Mouse (Mus musculus) megakaryocyte progenitor cell, adult 5-6 weeks (primary cell): Measurements from ENCODE around the gene Mfn1. TPM values are rescaled to one million over a fixed set of nuclear protein-coding genes. Genes with fewer than 3 reads are reported as not detected.

Experiments
- ATAC-seq: replicated peaks from 2 replicates; pipeline ENCODE4 v1.8.0; 2016; ENCODE audit warnings: mild to moderate bottlenecking, moderate TSS enrichment, inconsistent platforms; ENCODE audit not compliant: poor library complexity
- total RNA-seq, 2 experiments: library from RNA; stranded (forward) in 1 of 2; stranded (reverse) in 1 of 2; fragments of 157-497, 149-512 nt in 1 of 2; fragments of 200-1000 nt in 1 of 2; gene quantifications; 2 replicates each; pipeline versions ENCODE4 v1.2.3 to v1.2.4; 2015 to 2017

Mfn1 gene
- total RNA-seq (2015) (15.7 and 31.2 TPM in 2 replicates), total RNA-seq (2017) (34.1 and 60.3 TPM in 2 replicates)

DNA sequence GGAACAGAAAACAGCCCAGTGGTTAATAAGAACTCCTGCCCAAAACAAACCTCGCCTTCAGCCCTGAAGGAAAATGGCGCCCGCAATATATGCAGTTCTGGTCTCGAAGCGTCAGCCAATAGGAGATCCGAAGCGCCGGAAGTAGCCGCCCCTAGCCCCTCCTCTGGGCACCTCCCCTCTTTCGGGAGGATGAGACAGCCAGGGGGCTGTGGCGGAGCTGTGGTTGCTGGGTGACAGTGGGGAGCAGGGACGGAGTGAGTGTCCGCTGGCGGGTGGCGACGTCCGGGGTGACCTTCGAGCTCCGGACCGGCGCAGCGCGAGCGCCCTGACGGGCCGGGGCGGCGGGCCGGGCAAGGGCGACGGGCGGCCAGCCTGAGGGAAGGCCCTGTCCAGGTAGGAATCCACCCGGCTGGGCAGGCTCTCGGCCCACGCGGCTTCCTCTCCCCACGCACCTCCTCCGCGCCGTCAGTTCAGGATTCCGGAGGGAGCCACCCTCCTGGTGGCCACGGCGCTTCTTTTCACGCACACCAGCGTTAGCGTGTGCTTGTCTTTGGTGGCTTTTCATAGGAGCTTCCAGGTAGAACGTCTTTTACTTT is at the start of gene Mfn1:
Mfn1 (plus strand) TSS at position 163 of the 596 bp plus-strand sequence.
- ATAC-seq, result peak; percentile 99

DNA sequence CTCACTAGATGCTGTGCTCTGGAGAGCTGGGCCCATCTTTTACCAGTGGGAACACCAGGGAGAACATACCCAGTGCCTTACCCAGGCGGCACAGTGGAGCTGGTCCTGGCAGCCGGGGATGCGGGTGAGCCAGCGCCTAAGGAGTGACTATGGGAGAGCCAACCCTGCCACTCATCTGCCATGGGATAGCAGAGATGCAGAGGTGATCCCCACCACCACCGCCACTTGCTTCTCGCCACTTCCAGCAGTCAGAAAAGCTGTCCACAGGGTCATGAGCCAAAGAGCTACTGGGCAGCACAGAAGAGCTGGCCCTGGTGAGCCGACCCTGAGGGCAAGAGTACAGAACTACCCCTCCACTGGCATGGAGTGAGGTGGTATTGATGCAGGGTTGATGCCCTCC is 49.3 kb upstream of the Mfn1 start:
- no peak for ATAC-seq

DNA sequence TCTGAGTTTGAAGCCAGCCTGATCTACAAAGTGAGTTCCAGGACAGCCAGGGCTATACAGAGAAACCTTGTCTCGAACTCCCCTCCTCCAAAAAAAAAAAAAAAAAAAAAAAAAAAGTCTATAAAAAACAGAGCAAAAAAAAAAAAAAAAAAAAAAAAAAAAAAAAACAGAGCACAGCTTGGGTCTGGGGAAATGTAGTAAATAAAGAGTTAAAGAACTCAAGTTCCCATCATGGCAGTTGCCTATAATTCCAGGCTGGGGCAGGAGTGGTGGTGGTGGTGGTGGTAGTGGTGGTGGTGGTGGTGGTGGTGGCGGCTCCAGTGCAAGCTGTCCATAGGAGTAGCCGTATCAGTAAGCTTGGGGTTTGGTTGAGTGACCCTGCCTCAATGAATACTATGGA is 46.2 kb upstream of the Mfn1 start:
- no peak for ATAC-seq

DNA sequence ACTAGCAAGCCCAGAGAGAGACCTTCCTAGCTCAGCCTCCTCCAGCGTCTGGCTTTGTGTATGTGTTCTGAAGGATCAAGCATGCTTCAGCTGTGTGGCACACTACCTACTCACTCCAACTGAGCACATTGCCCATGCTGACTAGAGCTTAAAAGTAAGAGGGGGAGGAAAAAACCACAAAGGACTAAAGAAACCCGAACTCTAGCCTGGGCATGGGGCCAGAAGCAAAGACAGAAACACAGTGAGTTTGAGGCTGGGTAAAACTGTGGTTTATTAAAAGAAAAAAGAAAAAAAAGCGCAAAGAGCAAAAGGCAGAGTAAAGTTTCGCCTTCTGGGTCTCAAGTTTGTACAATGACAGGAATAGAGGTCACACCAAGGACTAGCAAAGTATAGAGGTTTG is 42.7 kb upstream of the Mfn1 start:
- no peak for ATAC-seq

DNA sequence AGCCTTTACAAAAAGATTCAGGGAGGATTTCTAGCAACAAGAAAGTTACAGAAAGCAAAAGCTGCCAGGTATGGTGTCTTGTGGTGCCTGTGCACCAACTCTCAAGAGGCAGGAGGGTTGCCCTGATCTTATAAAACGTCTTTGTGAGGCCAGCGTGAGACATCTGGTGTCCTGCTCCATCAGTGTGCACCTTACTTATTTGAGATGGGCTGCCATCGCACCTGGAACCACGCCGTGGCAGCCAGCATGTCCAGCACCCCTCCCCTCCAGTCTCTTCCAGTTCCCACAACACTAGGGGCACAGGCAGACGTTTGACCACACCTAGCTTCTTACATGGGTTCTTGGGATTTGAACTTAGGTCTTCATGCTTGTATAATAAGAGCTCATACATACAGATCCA is 41.1 kb upstream of the Mfn1 start:
- ATAC-seq, result no peak

DNA sequence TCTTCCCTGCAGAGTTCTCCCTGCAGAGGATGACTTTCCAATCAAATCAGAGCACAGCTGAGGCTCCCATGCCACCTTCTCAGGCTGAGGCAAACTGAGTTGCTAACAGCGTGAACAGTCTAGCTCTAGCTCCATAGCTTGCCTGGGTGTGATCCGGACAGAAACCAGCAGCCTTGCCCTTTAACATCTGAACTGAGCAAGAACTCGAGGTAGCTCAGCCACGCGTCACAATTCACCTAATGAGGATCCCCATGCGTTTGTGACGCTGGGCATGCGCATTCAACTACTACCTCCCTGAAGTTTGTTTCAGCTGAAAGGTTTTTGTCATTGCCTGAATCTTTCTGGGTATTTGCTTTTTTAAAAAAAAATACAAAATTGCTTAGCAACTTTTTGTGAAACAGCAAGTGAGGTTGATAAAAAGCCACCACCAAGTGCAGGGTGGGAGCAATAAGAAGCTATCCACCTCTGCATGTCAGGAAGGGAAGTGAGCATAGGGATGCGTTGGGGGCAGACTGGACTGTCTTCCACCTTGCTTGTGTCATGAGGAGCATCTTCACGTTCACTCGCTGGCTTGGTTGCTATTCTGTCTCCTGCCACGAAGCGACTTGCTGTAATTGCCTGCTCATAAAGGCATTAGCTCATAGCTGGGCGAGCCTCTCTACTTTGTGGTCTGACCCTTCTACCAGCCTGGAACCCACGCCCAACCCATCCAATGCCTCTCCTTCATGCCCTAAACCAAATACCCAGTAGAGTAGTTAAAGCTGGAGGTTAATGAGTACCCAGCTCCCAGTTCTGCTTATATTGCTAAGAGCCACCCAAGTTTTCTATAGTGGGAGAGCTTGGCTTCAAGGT is 39.0 kb upstream of the Mfn1 start:
- ATAC-seq, result no peak

DNA sequence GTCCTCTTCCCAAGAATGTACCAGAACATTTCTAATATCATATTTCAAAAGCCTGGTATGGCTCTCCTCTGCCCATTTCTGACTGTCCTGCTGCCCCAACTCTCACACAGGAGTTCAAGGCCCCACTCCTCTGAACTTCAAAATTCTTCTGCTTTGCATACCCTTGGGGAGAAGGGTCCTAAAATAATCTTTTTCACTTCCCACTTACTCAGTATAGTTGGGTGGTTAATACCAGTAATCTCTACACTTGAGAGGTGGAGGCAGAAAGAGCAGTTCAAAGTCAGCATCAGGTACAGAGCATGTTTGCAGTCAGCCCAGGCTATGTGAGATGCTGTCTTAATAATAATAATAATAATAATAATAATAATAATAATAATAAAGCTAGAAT is 38.3 kb upstream of the Mfn1 start:
- ATAC-seq, result no peak

DNA sequence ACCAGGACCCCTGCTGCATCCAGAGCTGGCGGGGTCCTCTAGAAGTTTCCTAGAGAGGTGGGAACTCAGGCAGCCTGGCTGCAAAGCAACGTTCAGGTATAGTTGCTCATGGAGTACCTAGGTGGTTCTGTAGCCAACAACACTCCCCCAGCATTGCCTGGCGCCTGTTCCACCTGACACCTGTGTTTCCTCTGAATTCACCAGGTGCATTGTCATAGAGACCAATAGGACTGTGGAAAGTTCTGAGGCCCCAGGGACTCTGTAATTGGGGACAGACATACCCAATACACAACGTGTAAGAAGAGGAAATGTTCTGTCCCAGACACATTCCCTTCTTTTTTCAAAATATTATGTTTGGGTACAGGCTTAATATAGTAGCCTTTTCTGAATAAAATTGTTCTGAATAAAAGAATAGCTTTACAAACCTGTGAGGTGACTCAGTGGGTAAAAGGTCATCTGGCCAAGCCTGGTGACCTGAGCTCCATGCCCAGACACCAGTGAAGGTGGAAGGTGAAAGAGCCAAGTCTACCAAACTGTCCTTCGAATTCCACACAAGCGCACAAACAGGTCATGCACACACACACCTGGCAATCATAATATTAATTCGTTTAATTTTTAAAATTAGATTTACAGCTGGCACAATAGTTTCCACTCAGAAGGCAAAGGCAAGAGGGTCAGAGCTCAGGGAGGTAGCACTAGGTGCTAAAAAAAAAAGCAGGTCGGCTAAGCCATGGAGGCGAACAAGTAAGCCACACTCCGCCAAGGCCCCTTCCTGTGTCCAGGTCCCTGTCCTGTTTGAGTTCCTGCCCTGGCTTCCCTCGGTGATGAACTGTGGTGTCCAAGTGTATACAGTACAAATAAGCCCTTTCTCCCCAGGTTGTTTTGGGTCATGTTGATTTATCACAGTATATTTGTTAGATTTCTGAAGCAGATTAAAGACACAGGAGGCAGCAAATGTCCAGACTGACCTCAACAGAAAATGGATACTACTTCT is 36.9 kb upstream of the Mfn1 start, which contains the start of gene Kcnmb3:
Kcnmb3 (minus strand) TSS at position 135 of the 994 bp plus-strand sequence.
- ATAC-seq, result no peak

DNA sequence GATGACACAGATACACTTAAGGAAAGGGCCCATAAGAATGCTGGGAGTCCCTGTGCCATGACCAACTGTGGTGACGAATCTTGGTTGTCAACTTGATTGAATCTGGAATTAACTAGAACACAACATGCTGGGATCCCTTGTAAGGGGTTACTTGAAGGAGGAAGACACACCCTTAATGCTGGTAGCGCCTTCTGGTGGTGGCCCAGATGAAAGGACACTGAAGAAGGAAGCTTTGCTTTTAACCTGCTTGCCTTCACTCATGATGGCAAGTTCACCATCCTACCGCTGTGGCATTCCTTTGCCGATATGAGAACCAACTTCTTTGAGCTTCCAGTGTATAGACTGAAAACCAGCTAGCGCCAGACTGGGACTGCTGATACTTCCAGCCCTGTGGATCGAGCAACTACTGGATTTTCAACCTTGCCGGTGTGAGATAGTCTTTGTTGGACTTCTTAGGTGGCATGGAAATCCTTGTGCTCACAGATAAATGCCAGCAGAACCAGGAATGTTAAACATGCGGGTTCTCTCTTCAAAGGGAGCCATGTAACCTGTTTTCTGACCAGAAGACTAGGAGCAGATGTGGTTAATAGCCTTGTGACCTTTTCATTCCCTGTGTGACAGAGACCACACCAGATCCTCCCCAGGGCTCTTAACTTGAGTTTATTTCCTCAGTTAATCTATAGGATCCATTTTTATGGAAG is 34.7 kb upstream of the Mfn1 start:
- ATAC-seq, result peak; percentile 61; the same call in 1 of the 2 replicates

DNA sequence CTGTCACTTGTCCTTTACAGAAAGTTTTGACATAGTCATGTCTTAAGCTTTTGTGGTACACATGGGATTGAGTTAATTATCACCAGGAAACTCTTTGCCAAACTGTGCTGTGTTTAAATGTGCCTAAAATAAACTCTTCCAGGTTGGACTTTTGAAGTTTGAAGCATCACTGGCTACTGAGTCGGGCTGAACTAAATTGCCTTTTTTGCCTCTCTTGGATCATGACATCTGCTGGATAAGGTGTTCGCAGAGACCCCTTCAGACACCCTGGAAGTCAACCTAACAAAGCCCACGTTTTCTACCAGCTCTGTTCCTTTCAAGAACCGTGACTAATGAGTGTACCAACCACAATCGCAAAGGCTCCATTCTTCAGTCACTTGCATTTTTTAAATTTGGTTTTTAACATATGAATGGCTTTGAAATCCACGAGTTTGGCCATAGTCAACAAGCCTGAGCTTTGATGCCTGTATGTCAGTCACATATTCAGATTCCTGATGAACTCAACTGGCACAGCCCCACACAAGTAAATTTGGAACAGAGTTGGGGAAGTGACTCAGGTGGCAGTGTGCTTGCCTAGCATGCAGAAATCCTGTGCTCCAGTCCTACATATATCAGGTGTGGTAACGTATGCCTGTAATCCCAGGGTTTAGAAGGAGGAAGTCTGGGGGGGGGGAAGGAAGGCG is 34.0 kb upstream of the Mfn1 start:
- ATAC-seq, result no peak

DNA sequence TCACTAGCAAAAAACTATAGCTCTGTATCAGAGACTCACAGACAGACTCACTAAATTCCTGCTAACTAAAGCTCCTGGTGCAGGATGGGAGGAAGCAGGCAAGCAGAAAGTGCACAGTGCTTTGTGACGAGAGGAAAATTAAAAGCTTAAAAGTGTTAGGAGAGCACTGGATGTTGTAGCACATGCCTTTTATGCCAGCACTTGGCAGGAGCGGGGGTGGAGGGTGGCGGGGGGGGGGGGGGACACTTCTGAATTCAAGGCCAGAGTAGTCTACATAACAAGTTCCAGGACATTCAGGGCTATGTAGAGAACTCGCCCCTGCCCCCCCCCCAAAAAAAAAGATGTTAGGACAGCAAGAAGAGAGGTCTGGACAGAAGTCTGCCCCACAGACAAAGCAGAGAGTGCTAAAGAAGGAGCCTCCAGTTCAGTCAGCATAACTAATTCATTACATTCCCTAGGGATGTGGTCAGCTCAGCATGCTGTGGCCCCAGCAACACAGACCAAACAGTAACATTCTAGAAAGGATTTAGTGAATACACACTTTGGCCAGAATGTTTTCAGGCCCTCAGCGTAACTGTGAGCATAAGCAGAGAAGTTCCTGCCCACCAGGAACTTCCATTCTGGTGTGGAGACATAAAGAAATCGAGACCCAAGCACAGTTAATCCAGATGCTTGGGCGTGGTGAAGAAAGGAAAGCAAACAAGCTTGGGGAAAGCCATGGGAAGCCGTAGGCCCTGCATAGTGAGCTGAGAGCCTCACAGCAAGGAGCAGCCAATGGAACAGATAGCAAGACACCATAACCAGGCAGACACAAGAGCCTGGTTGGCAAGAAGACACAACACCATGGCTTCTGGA is 33.2 kb upstream of the Mfn1 start:
- no peak for ATAC-seq

DNA sequence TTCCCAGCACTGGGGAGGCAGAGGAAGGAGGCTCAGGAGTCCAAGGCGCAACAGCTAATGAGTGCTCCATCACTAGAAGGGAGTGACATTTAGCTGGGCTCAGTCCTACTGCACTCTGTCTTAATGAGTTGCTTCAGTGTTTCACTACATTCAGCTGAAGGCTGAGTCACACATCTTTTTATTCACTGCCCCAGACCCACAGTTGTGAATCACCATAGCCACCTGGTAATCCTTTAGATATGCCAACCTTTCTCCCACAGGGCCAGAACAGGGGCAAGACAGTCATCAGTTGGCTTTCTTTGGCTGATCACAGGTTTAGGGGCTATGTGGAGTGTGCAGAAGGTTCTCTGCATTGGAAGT is 32.6 kb upstream of the Mfn1 start:
- no peak for ATAC-seq

DNA sequence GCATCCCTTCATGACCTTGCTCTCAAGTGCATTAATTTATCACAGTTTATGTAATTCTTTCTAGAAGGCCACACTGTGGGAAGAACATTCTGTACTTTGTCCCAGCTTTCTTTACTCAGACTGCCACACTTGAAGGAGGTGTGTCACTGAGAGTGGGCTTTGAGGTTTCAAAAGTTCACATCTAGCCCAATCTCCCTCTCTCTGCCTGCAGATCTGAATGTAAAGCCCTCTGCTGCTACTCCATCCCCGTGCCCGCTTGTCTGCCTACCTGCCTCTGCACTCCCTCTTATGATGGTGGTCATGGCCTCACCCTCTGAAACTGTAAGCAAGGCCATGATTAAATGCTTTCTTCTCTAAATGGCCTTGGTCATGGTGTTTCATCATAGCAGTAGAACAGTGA is 28.9 kb upstream of the Mfn1 start:
- ATAC-seq, result no peak

DNA sequence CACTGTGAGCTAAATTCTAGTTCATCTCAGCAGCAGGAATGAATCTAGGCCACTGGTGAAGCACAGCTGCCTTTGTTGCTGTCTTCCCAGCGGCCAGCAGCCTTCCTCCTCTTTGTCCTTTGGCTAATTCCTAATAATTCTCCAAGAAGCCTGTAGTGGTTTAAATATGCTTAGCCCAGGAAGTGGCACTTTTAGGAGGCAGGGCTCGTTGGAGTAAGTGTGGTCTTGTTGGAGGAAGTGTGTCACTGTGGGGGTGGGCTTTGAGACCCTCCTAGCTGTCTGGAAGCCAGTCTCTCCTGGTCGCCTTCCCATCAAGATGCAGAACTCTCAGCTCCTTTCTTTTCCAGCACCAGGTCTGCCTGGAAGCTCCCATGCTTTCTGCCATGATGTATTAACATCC is 23.4 kb upstream of the Mfn1 start:
- ATAC-seq, result no peak

DNA sequence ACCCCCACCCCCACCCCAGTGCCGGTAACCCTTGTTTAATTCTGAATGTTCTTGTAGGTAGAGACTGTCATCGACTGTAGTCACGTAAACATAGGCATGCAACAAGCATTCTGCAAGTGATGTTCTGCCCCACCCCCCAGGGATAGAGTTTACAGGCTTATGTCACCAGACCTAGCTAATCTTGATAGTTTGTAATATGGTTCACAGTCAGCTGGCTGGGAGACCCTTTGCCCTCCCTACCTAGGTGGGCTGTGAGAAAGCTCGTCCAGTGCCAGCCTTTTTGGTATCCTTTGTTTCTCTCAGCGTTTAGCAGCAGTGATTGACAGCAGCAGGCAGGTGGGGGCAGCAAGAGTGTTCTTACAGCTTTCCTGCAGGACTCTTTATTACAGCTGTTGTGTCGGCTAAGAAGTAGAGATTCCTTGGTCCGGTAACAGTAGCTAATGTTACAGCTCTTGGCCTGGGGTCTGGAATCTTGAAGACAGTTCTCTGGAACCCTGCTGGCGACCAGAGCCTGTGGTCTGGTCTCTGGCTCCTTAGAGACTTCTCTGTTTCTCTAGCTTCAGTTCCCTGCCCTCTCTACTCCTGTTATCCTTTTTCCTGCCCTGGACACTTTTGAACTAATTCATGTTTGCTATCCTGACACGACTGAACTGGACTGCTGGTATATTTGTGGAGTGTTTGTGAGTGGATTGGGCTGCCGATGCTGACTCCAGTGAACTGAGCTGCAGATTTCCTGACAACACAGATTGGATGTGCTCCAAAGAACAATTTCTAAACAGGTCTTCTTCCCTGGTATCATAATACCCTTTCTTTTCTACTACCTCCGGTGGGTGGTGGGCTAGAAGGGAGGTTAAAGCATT is 22.7 kb upstream of the Mfn1 start:
- ATAC-seq, result no peak

DNA sequence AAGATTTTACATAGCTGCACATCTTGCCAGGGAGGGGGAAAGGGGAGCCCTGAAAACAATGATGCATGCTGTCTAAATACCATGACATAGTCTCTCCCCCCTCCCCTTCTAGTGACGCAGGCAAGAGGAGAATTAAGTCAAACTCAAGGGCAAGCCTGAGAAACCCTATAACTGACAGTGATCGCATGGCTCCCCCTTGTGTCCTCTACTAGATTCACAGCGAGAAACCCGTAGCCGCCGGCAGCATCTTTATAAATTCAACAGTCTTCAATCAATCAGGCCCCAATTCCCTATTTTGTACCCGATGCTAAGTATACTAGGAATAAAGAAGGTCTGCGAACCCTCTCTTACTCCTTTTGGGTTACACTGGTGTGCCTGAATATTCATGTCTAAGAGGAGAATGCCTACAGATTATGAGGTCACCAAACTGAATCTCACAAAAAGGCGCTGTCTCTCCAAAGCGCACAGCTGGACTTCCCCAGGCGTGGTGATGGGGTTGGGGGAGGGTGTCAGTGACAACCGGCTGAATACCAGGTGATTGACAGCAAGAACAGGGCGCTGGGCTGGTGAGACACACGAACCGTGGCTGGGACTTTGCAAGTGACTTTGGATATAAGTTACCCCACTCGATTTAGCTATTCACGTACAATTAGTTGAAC is 20.5 kb upstream of the Mfn1 start:
- peak; percentile 61 for ATAC-seq

DNA sequence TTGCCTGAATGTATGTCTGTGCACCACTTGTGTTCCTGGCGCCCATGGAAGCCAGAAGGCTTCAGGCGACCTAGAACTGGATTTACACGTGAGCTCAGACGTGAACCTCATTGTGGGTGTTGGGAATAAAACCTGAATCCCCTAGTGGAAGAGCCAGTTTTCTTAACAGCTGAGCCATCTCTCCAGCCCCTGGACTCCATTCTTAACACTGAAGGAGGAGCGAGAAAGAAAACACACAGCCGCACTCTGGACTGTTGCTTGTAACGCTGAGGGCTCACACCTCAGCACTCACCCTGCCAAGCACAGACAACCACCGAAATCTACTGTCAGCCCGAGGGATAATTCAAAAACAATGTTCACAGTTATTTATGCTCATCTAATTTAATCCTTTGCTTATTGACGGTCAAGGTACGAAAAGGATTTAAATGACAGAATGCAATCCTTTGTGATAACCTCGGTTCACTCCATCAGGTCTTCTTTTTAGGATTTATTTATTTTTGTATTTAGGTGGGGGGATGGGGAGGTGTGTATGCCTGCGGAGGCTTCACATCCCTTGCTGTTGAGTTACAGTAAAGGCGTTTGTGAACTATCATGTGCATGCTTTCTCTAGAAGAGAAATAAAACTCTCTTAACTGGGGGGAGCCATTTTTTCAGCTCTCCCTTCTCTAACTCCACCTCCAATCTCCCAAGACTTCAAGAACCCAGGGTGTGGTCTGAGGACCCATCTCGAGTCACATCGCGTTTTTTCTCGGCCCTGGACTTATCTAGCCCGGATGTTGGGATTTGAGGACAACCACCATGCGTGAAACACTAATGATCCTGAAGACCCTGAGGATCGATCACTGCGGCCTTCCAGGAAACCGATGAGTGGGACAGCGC is 19.5 kb upstream of the Mfn1 start, which contains the start of gene Zfp639:
Zfp639 (plus strand) TSS at position 764 of the 879 bp plus-strand sequence.
- ATAC-seq, result peak; percentile 34
